In genomic region chr2:102989446-102989845, GRCm38 (mm10) we compare ENCODE assay signal across 11 mouse cellular contexts.
DNase-seq lines count a peak whose midpoint lies in the region.
"Had no signal": no experiment of that assay in that cellular context is flagged by ENCODE, and none has a peak within 500 bp of the region (broad histone marks: within the 10 kb centered on the region; RNA-seq: fewer than 3 reads in every experiment).

No protein-coding gene starts in this region.

- peak; percentile 8 to 20 for DNase-seq in cerebellum, postnatal 14 days
- no peak for DNase-seq in cerebellum, adult 9-10 months
- DNase-seq in urinary bladder, postnatal 25 days (ENCODE audit: low spot score) = peak; percentile 9
- DNase-seq in urinary bladder, adult 18-20 months (ENCODE audit: low spot score in 2 of 2) = no peak
- peak; percentile 73 for DNase-seq in gastrocnemius, postnatal 25 days
- no peak for DNase-seq in spleen, postnatal 36 days (ENCODE audit: low spot score in 2 of 2)
- no peak for DNase-seq in spleen, postnatal 14 days (ENCODE audit: low spot score in 2 of 2)
- DNase-seq in layer of hippocampus, adult 18-20 months (ENCODE audit: low spot score in 2 of 2) = no peak
- DNase-seq: cerebellum, adult 18-20 months; kidney, adult 8-10 months; lung, adult 18-20 months had no signal

Comparison
In these comparisons a context has a peak if more than half of its experiments do, and no peak if none do; other contexts are left out.
1. DNase-seq: peak in cerebellum, postnatal 14 days (2 of 2), urinary bladder, postnatal 25 days (single experiment) and gastrocnemius, postnatal 25 days (single experiment); none in cerebellum, adult 9-10 months (single experiment), urinary bladder, adult 18-20 months (0 of 2), spleen, postnatal 36 days (0 of 2), spleen, postnatal 14 days (0 of 2) and layer of hippocampus, adult 18-20 months (0 of 2).